In genomic region chr9:69224841-69225240, GRCm38 (mm10) we compare ENCODE assay signal across 24 mouse cellular contexts.
"Had no signal": no experiment of that assay in that cellular context is flagged by ENCODE, and none has a peak within 500 bp of the region (broad histone marks: within the 10 kb centered on the region; RNA-seq: fewer than 3 reads in every experiment).

No protein-coding gene starts in this region.

- H3K9ac ChIP-seq: heart, embryonic 13.5 days; heart, embryonic 15.5 days; hindbrain, embryonic 13.5 days; hindbrain, embryonic 15.5 days; intestine, embryonic 15.5 days; liver, embryonic 13.5 days; liver, embryonic 15.5 days had no signal

- H3K36me3 ChIP-seq: heart, embryonic 13.5 days; heart, embryonic 15.5 days; hindbrain, embryonic 13.5 days; hindbrain, embryonic 15.5 days; intestine, embryonic 15.5 days; liver, embryonic 13.5 days; liver, embryonic 15.5 days had no signal

- ATAC-seq: hindbrain, postnatal 0 days; inflammation-experienced regulatory T-cells, adult 6 months; intestine, embryonic 15.5 days; intestine, postnatal 0 days had no signal

- H3K27me3 ChIP-seq: heart, embryonic 13.5 days; heart, embryonic 15.5 days; hindbrain, embryonic 13.5 days; hindbrain, embryonic 15.5 days; intestine, embryonic 15.5 days; liver, embryonic 13.5 days; liver, embryonic 15.5 days had no signal

- H3K4me3 ChIP-seq: gastrocnemius, adult 2 months; heart, embryonic 13.5 days; heart, embryonic 15.5 days; hindbrain, embryonic 13.5 days; hindbrain, embryonic 15.5 days; intestine, embryonic 15.5 days; liver, embryonic 13.5 days; liver, embryonic 15.5 days had no signal

- DNase-seq: gastrocnemius, adult 2 months; gastrocnemius, postnatal 10 days; gastrocnemius, postnatal 25 days; heart, adult 18-20 months; heart, postnatal 14 days; heart, postnatal 36 days; kidney, adult 18-20 months; kidney, postnatal 10 days; layer of hippocampus, adult 9-11 months; layer of hippocampus, postnatal 36 days; left cerebral cortex, postnatal 4 days; liver; liver, embryonic 13.5 days had no signal

- H3K4me1 ChIP-seq: hindbrain, embryonic 13.5 days; hindbrain, embryonic 15.5 days; intestine, embryonic 15.5 days; liver, embryonic 13.5 days; liver, embryonic 15.5 days had no signal

- H3K4me2 ChIP-seq: heart, embryonic 11.5 days; heart, embryonic 13.5 days; heart, embryonic 15.5 days; hindbrain, embryonic 13.5 days; hindbrain, embryonic 15.5 days; intestine, embryonic 15.5 days; liver, embryonic 11.5 days; liver, embryonic 13.5 days; liver, embryonic 15.5 days had no signal

- H3K9me3 ChIP-seq: heart, embryonic 13.5 days; heart, embryonic 15.5 days; hindbrain, embryonic 13.5 days; hindbrain, embryonic 15.5 days; intestine, embryonic 15.5 days; liver, embryonic 13.5 days; liver, embryonic 15.5 days had no signal

- H3K27ac ChIP-seq: heart, embryonic 13.5 days; heart, embryonic 15.5 days; hindbrain, embryonic 13.5 days; hindbrain, embryonic 15.5 days; hindbrain, postnatal 0 days; intestine, embryonic 15.5 days; liver, embryonic 13.5 days; liver, embryonic 15.5 days had no signal
